Mouse (Mus musculus): ENCODE data around the gene Nudt14. TPM values are rescaled to one million over a fixed set of nuclear protein-coding genes. Genes with fewer than 3 reads are reported as not detected.

Gene Nudt14
- polyA plus RNA-seq, 2 experiments: 6.3 to 16.9 TPM

DNA sequence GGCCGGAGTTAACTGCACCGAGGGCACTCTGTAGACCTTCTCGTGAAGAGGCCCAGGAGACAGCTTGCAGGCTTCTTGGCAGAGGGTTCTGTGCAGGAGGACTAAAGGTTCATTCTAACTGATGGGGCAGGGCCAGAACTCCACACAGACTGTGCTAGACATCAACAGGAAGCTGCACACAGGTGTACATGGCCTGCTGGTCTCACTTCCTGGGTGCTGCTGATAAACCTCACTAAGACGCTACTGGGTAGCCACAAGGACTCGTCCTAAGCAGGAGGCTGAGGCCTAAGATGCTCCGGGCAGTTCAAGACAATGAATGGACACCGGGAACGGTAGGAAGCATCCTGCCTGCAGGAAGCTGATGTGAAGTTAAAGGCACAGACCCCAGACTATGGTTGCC is 17.5 kb upstream of the Nudt14 start:
- no peak for DNase-seq (ENCODE audit: low read depth in 3 of 3, low spot score in 3 of 3)
- Histone ChIP-seq H3K4me1 (replicated peaks; ENCODE audit: control insufficient read depth in 2 of 2, insufficient read depth in 2 of 2, low read length in 1 of 2) (no peaks in the 10 kb centered on the region; a peak in 1 of 4 replicates), H3K4me2 (ENCODE audit: low read depth) (no peak overlapping the region), H3K36me3 (replicated peaks; ENCODE audit: control insufficient read depth, insufficient read depth, low read depth) (peaks cover 32% of the 10 kb centered on the region), H3K4me3 (ENCODE audit: insufficient read depth in 1 of 2, low read depth in 2 of 2, low read length in 2 of 2) (no peak overlapping the region), H3K9ac (replicated peaks) (no peak overlapping the region), H3K27ac (no peak overlapping the region), H3K9me3 (ENCODE audit: control insufficient read depth, low read length) (no peaks in the 10 kb centered on the region), H3K27me3 (ENCODE audit: control insufficient read depth, insufficient read depth, low read length) (no peaks in the 10 kb centered on the region)
- no peak for ATAC-seq (ENCODE audit: insufficient read depth)
- TF ChIP-seq CTCF (IDR thresholded peaks at IDR 0.05; ENCODE audit: low read depth): no peak
- no peak for TF ChIP-seq EP300 (IDR thresholded peaks at IDR 0.05; ENCODE audit: low read depth)
- 76% methylated on average over 8 of the region's 8 CpGs for WGBS (ENCODE audit: insufficient replicate concordance)

GRCm38 (mm10) chr12:112958303-112958702 is 16.4 kb upstream of the Nudt14 start:
- Histone ChIP-seq H3K9me3 (ENCODE audit: control insufficient read depth, low read length) (no peaks in the 10 kb centered on the region), H3K9ac (replicated peaks) (no peak overlapping the region), H3K4me1 (replicated peaks; ENCODE audit: control insufficient read depth in 2 of 2, insufficient read depth in 2 of 2, low read length in 1 of 2) (no peaks in the 10 kb centered on the region; a peak in 1 of 4 replicates), H3K27me3 (ENCODE audit: control insufficient read depth, insufficient read depth, low read length) (no peaks in the 10 kb centered on the region), H3K4me3 (ENCODE audit: insufficient read depth in 1 of 2, low read depth in 2 of 2, low read length in 2 of 2) (no peak overlapping the region), H3K36me3 (replicated peaks; ENCODE audit: control insufficient read depth, insufficient read depth, low read depth) (peaks cover 28% of the 10 kb centered on the region), H3K27ac (no peak overlapping the region), H3K4me2 (ENCODE audit: low read depth) (no peak overlapping the region)
- WGBS (ENCODE audit: insufficient replicate concordance): 40% methylated on average over 4 of the region's 4 CpGs
- TF ChIP-seq EP300 (IDR thresholded peaks at IDR 0.05; ENCODE audit: low read depth): no peak
- peak; percentile 61 for TF ChIP-seq CTCF (IDR thresholded peaks at IDR 0.05; ENCODE audit: low read depth)
- no peak for ATAC-seq (ENCODE audit: insufficient read depth)
- DNase-seq (ENCODE audit: low read depth in 3 of 3, low spot score in 3 of 3): no peak

DNA sequence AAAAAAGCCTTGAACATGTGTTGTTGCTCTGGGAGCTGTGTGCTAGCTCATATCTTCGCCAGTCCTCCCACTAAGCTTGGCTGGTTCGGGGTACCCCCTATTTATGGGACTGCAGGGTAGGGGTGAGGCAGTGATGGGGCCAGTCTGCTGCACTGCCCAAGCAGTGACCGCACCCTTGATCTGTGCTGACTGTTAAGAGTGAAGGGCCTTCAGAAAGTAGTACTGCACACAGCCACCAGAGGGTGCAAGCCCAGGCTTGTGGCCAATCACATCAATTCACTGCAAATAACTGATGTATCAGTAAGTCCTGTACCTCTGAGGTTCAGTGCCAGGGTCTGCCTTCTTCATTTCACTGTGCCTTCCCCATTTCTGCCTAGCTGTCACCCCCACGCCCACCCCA is 13.9 kb upstream of the Nudt14 start:
- no peak overlapping the region for H3K27ac ChIP-seq
- H3K9me3 ChIP-seq (ENCODE audit: control insufficient read depth, low read length): no peaks in the 10 kb centered on the region
- WGBS (ENCODE audit: insufficient replicate concordance): 30% methylated on average over 4 of the region's 4 CpGs
- TF ChIP-seq EP300 (IDR thresholded peaks at IDR 0.05; ENCODE audit: low read depth) (no peak), CTCF (IDR thresholded peaks at IDR 0.05; ENCODE audit: low read depth) (peak; percentile 96)
- peaks cover 0 to 7% of the 10 kb centered on the region in 2 experiments; a peak in 2 of 4 replicates for H3K4me1 ChIP-seq (replicated peaks; ENCODE audit: control insufficient read depth in 2 of 2, insufficient read depth in 2 of 2, low read length in 1 of 2)
- peaks cover 5% of the 10 kb centered on the region for H3K36me3 ChIP-seq (replicated peaks; ENCODE audit: control insufficient read depth, insufficient read depth, low read depth)
- DNase-seq (ENCODE audit: low read depth in 3 of 3, low spot score in 3 of 3): peak; percentile 50 to 59 (median 55)
- peaks cover 14% of the 10 kb centered on the region for H3K27me3 ChIP-seq (ENCODE audit: control insufficient read depth, insufficient read depth, low read length)
- H3K4me2 ChIP-seq (ENCODE audit: low read depth): no peak overlapping the region
- ATAC-seq (ENCODE audit: insufficient read depth): peak; percentile 56
- no peak overlapping the region for H3K9ac ChIP-seq (replicated peaks)
- no peak overlapping the region for H3K4me3 ChIP-seq (ENCODE audit: insufficient read depth in 1 of 2, low read depth in 2 of 2, low read length in 2 of 2)

- ATAC-seq (ENCODE audit: insufficient read depth) (no peak), DNase-seq (ENCODE audit: low read depth in 3 of 3, low spot score in 3 of 3) (no peak)
- Histone ChIP-seq H3K4me1 (replicated peaks; ENCODE audit: control insufficient read depth in 2 of 2, insufficient read depth in 2 of 2, low read length in 1 of 2) (peaks cover 0 to 12% of the 10 kb centered on the region in 2 experiments; a peak in 2 of 4 replicates), H3K9ac (replicated peaks) (no peak overlapping the region), H3K9me3 (ENCODE audit: control insufficient read depth, low read length) (no peaks in the 10 kb centered on the region), H3K27ac (no peak overlapping the region), H3K4me3 (ENCODE audit: insufficient read depth in 1 of 2, low read depth in 2 of 2, low read length in 2 of 2) (no peak overlapping the region), H3K36me3 (replicated peaks; ENCODE audit: control insufficient read depth, insufficient read depth, low read depth) (no peaks in the 10 kb centered on the region), H3K27me3 (ENCODE audit: control insufficient read depth, insufficient read depth, low read length) (peaks cover 25% of the 10 kb centered on the region), H3K4me2 (ENCODE audit: low read depth) (no peak overlapping the region)
- 26% methylated on average over 3 of the region's 3 CpGs for WGBS (ENCODE audit: insufficient replicate concordance)
- no peak for TF ChIP-seq CTCF (IDR thresholded peaks at IDR 0.05; ENCODE audit: low read depth)
These were observed 11.1 kb upstream of the Nudt14 start for GRCm38 (mm10) chr12:112952926-112953565.

DNA sequence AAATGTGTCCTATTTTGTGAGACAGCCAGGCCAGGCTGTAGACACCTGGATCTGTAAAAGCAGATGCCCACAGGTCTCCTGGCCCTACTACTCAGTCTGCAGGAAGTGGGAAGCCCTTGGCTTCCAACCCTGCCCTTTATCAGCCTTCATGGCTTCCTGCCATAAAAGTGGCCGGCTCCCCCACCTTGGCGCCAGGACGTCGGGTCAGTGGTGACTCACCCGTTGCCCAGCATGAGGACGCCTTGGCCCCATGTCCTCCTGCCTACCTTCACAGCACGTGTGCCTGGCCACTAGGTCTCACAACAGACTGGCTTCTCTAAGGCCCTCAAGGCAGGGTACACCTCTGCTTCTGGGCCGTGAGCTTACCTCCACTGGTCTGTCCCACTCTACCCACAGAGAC is 10.5 kb upstream of the Nudt14 start:
- H3K27ac ChIP-seq: no peak overlapping the region
- WGBS (ENCODE audit: insufficient replicate concordance): 13% methylated on average over 8 of the region's 8 CpGs
- no peak overlapping the region for H3K9ac ChIP-seq (replicated peaks)
- ATAC-seq (ENCODE audit: insufficient read depth) (no peak), DNase-seq (ENCODE audit: low read depth in 3 of 3, low spot score in 3 of 3) (no peak)
- no peak overlapping the region for H3K4me3 ChIP-seq (ENCODE audit: insufficient read depth in 1 of 2, low read depth in 2 of 2, low read length in 2 of 2)
- peaks cover 25% of the 10 kb centered on the region for H3K27me3 ChIP-seq (ENCODE audit: control insufficient read depth, insufficient read depth, low read length)
- H3K36me3 ChIP-seq (replicated peaks; ENCODE audit: control insufficient read depth, insufficient read depth, low read depth): no peaks in the 10 kb centered on the region
- TF ChIP-seq EP300 (IDR thresholded peaks at IDR 0.05; ENCODE audit: low read depth) (no peak), CTCF (IDR thresholded peaks at IDR 0.05; ENCODE audit: low read depth) (no peak)
- H3K4me1 ChIP-seq (replicated peaks; ENCODE audit: control insufficient read depth in 2 of 2, insufficient read depth in 2 of 2, low read length in 1 of 2): peaks cover 0 to 12% of the 10 kb centered on the region in 2 experiments; a peak in 2 of 4 replicates
- no peaks in the 10 kb centered on the region for H3K9me3 ChIP-seq (ENCODE audit: control insufficient read depth, low read length)
- H3K4me2 ChIP-seq (ENCODE audit: low read depth): no peak overlapping the region
